Mouse (Mus musculus) liver, adult 2 months (tissue): ENCODE data around the gene Opa1.

Source experiments
- CTCF ChIP-seq: fragments of 200-500 bp; IDR thresholded peaks from 2 replicates; pipeline ENCODE4 v1.5.1; 2011; ENCODE audit warnings: low read depth, low read length, control low read depth
- POLR2A ChIP-seq: fragments of 200-500 bp; IDR thresholded peaks from 2 replicates; pipeline ENCODE4 v1.6.1; 2011; ENCODE audit warnings: low read length, control low read depth; ENCODE audit not compliant: insufficient read depth; ENCODE audit errors: extremely low read depth

DNA sequence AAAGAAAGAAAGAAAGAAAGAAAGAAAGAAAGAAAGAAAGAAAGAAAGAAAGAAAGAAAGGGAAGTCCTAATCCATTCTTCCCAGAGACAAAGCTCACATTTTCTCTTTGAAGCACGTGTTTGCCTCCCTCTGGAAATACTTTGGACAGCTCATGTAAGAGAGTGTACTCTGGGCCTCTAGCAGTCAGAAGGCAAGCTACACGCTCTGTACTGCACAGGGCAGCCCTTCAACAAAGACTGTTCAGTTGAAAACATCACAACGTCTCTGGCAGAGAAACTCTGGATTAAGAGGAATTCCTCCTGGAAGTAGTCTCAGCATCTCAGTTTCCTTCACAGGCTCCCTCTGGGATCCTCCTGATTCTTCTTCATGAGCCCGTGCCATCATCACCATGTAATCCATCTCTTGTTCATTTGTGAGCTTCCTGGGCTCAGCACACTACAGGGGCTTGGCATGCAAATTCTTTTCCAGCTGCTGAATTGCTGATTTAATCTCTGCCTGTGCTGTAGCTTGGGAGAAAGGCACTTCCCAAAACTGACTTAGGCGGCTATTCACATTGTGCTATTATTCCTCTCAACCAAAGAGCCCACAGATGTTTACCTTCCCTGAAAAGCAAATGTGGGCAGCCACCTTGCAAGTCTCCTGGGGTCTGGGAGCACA lies 114.0 kb downstream of the Opa1 start:
- TF ChIP-seq CTCF (no peak), POLR2A (no peak)
